Mouse (Mus musculus): ENCODE measurements around the gene Setx.

Gene Setx

GRCm38 (mm10) chr2:29217897-29218296 lies 93.9 kb downstream of the Setx start:
- DNase-seq (ENCODE audit: low spot score): no peak

GRCm38 (mm10) chr2:29218831-29219230 lies 94.8 kb downstream of the Setx start:
- DNase-seq (ENCODE audit: low spot score): no peak

GRCm38 (mm10) chr2:29222302-29222701 lies 98.3 kb downstream of the Setx start:
- no peak for DNase-seq (ENCODE audit: low spot score)

- no peak for DNase-seq (ENCODE audit: low spot score)
Measured at GRCm38 (mm10) chr2:29223591-29224262, 99.7 kb downstream of the Setx start.

- no peak for DNase-seq (ENCODE audit: low spot score)
Measured at GRCm38 (mm10) chr2:29226671-29227070, 102.7 kb downstream of the Setx start.

- DNase-seq (ENCODE audit: low spot score): no peak
Measured at GRCm38 (mm10) chr2:29230191-29230835, 106.3 kb downstream of the Setx start.
